Mouse (Mus musculus): Measurements from ENCODE around the gene Pgpep1. TPM values are rescaled to one million over a fixed set of nuclear protein-coding genes. Genes with fewer than 3 reads are reported as not detected.

Gene Pgpep1
- polyA plus RNA-seq, 1 experiment, result 18.2 TPM

DNA sequence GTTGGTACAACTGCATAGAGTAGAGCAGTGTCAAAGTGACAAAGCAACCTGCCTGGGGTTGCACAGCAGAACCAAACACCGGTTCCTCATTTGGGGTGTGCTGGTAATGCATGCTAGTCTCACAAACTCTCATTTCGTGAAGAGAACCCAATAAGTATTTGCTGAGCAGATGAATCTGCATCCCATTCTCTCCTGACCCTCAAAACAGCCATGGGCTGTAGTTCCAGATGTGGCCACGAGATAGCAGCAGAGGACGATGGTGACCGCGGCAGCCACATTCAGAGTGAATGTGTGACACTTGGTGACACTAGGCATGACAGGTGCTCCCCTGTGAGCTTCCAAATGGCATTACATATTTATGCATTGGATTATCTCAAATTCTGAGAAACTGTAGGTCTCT is 48.3 kb downstream of the Pgpep1 start:
- TF ChIP-seq POLR2A (IDR thresholded peaks at IDR 0.05; ENCODE audit: low read depth, low read length), result no peak
- TF ChIP-seq CTCF (IDR thresholded peaks at IDR 0.05; ENCODE audit: extremely low read depth, insufficient read depth, insufficient read length, insufficient replicate concordance), result peak; percentile 96; the same call in 1 of the 2 replicates
- Histone ChIP-seq H3K36me3 (ENCODE audit: control insufficient read depth, insufficient read depth, low read length) (no peaks in the 10 kb centered on the region), H3K4me3 (ENCODE audit: extremely low read depth, insufficient read depth, insufficient read length) (peak overlapping the region; percentile 61; the same call in 1 of the 2 replicates), H3K27me3 (ENCODE audit: control insufficient read depth, insufficient read depth, low read length) (no peaks in the 10 kb centered on the region), H3K4me1 (ENCODE audit: control insufficient read depth, insufficient read depth, insufficient read length) (peaks cover 25% of the 10 kb centered on the region), H3K27ac (ENCODE audit: insufficient read depth, low read length) (peak overlapping the region; percentile 84)
- 0% methylated on average over 6 of the region's 6 CpGs for WGBS
- peak; percentile 75 to 90 for DNase-seq (ENCODE audit: low read depth in 1 of 2, low spot score in 2 of 2)

- under 1% methylated on average over 54 of the region's 54 CpGs for WGBS
- Histone ChIP-seq H3K4me1 (ENCODE audit: control insufficient read depth, insufficient read depth, insufficient read length) (peaks cover 23% of the 10 kb centered on the region), H3K4me3 (ENCODE audit: extremely low read depth, insufficient read depth, insufficient read length) (peak overlapping the region; percentile 61), H3K36me3 (ENCODE audit: control insufficient read depth, insufficient read depth, low read length) (no peaks in the 10 kb centered on the region), H3K27me3 (ENCODE audit: control insufficient read depth, insufficient read depth, low read length) (no peaks in the 10 kb centered on the region), H3K27ac (ENCODE audit: insufficient read depth, low read length) (peak overlapping the region; percentile 84)
- TF ChIP-seq POLR2A (IDR thresholded peaks at IDR 0.05; ENCODE audit: low read depth, low read length) (no peak), CTCF (IDR thresholded peaks at IDR 0.05; ENCODE audit: extremely low read depth, insufficient read depth, insufficient read length, insufficient replicate concordance) (peak; percentile 97)
- peak in 1 of 2 experiments; percentile 79 for DNase-seq (ENCODE audit: low read depth in 1 of 2, low spot score in 2 of 2)
Observed at GRCm38 (mm10) chr8:70610796-70611771, 49.1 kb downstream of the Pgpep1 start.

DNA sequence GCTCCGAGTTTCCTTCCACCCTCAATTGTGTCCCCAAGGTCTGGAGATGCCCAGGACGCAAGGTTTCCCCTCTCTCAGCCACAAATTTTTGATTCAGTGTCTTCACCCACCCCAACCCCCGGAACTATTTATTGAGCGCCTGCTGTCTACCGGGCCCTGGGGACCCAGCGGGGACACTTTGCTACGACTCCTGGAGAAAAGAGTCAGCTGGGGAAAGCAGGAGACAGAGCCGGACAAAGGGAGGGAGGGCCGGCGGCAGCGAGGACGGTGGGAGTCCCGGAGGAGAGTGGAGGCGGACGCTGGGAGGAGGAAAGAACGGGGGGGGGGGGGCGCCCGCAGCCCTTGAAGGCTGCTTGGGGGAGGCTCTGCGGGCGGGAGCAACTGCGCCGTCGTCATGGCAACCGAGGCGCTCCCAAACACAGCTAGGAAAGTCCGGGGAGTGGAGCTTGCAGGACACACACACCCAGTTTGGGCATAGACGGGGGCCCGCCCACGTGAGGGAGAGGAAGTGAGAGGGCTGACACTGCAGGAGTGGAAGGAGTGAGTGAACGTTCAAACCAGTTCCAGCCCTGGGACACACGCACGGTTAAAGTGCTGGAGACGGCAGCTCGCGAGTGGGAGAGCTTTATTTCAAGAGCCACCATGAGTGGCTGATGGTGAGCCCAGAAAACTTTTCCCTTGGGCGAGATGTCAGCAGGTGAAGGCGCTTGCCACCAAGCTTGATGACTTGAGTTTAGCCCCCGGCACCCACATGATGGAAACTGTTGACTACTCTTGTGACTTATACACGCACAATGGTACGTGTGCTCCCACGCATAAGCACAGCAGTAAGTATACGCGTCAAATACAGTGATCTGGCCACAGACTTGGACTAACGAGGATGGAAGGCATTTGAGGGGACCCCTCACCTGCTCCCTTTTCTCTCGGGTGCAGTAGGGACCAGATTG is 50.1 kb downstream of the Pgpep1 start:
- DNase-seq (ENCODE audit: low read depth in 1 of 2, low spot score in 2 of 2), result peak; percentile 86 to 90
- H3K36me3 ChIP-seq (ENCODE audit: control insufficient read depth, insufficient read depth, low read length), result no peaks in the 10 kb centered on the region
- H3K4me3 ChIP-seq (ENCODE audit: extremely low read depth, insufficient read depth, insufficient read length), result peak overlapping the region; percentile 58
- H3K27me3 ChIP-seq (ENCODE audit: control insufficient read depth, insufficient read depth, low read length), result no peaks in the 10 kb centered on the region
- TF ChIP-seq POLR2A (IDR thresholded peaks at IDR 0.05; ENCODE audit: low read depth, low read length) (no peak), CTCF (IDR thresholded peaks at IDR 0.05; ENCODE audit: extremely low read depth, insufficient read depth, insufficient read length, insufficient replicate concordance) (no peak)
- H3K4me1 ChIP-seq (ENCODE audit: control insufficient read depth, insufficient read depth, insufficient read length), result peaks cover 18% of the 10 kb centered on the region
- WGBS, result under 1% methylated on average over 43 of the region's 45 CpGs
- peak overlapping the region; percentile 90 for H3K27ac ChIP-seq (ENCODE audit: insufficient read depth, low read length)

DNA sequence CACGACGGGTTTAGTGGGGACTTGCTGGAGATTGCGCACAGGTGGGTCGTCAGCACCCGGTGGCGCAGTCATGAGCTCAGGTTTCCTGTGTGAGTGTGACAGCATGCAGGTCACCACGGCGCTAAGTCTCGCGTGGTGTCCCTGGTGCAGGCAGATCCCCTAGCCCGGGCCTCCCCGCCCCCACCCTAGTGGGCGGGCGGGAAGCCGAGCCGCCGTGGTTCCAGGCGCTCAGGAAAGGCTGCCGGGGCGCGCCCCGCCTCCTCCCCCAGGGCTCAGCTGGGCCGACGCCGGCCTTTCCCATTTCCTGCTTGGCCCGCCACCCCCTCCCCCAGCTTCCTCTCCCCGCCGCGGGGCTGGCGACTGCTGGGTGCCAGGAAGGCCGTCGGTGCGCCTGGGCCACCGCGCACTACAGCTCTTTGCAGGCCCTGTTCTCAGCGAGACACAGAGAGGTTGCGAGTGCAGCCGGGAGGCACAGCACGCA is 50.8 kb downstream of the Pgpep1 start:
- no peaks in the 10 kb centered on the region for H3K36me3 ChIP-seq (ENCODE audit: control insufficient read depth, insufficient read depth, low read length)
- peak; percentile 76 to 82 for DNase-seq (ENCODE audit: low read depth in 1 of 2, low spot score in 2 of 2)
- H3K4me1 ChIP-seq (ENCODE audit: control insufficient read depth, insufficient read depth, insufficient read length), result peaks cover 18% of the 10 kb centered on the region
- TF ChIP-seq POLR2A (IDR thresholded peaks at IDR 0.05; ENCODE audit: low read depth, low read length), result peak; percentile 19
- no peak for TF ChIP-seq CTCF (IDR thresholded peaks at IDR 0.05; ENCODE audit: extremely low read depth, insufficient read depth, insufficient read length, insufficient replicate concordance)
- H3K27me3 ChIP-seq (ENCODE audit: control insufficient read depth, insufficient read depth, low read length), result no peaks in the 10 kb centered on the region
- H3K4me3 ChIP-seq (ENCODE audit: extremely low read depth, insufficient read depth, insufficient read length), result peak overlapping the region; percentile 58
- under 1% methylated on average over 38 of the region's 39 CpGs for WGBS
- H3K27ac ChIP-seq (ENCODE audit: insufficient read depth, low read length), result peak overlapping the region; percentile 90

DNA sequence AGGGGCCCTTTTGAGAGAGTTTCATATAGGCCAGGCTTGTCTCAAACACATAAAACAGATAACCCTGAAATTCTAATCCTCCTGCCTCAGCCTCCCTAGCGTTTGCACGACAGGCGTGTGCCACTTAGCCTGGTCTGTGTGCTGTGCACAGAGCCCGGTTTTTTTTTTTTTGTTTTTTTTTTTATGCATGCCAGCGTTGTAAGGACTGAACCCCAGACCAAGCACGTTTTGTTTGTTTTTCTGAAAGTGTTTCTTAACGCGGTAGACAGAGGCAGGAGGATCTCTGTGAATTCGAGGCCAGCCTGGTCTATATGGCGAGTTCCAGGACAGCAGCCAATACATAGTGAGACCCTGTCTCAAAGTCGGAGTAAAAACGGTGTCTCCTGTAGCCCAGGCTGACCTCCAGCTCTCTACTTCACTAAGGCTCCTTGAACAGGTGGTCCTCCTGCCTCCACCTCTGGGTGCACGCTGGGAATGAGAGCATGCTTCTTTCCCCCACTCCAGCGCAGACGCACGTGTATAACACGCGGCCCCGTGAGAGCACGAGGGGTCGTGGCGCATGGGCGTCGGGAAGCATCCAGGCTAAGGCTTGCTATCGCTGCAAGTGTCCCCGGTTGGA is 51.3 kb downstream of the Pgpep1 start, which contains the start of gene Ssbp4:
Gene Ssbp4 (minus strand): TSS at position 124 of the 619 bp plus-strand sequence.
- 3% methylated on average over 26 of the region's 26 CpGs for WGBS
- no peak for DNase-seq (ENCODE audit: low read depth in 1 of 2, low spot score in 2 of 2)
- H3K27ac ChIP-seq (ENCODE audit: insufficient read depth, low read length), result peak within 1 kb of the TSS; percentile 90
- H3K27me3 ChIP-seq (ENCODE audit: control insufficient read depth, insufficient read depth, low read length), result no peaks in the 10 kb centered on the region
- H3K4me3 ChIP-seq (ENCODE audit: extremely low read depth, insufficient read depth, insufficient read length), result peak within 1 kb of the TSS; percentile 81
- no peaks in the 10 kb centered on the region for H3K36me3 ChIP-seq (ENCODE audit: control insufficient read depth, insufficient read depth, low read length)
- TF ChIP-seq CTCF (IDR thresholded peaks at IDR 0.05; ENCODE audit: extremely low read depth, insufficient read depth, insufficient read length, insufficient replicate concordance) (no peak), POLR2A (IDR thresholded peaks at IDR 0.05; ENCODE audit: low read depth, low read length) (no peak)
- peaks cover 18% of the 10 kb centered on the region for H3K4me1 ChIP-seq (ENCODE audit: control insufficient read depth, insufficient read depth, insufficient read length)
